Mouse (Mus musculus) ovary, adult 10 weeks (tissue): ENCODE results near the gene Plekhg3. TPM values are rescaled to one million over a fixed set of nuclear protein-coding genes. Genes with fewer than 3 reads are reported as not detected.

Experiments used
- polyA plus RNA-seq: library from polyadenylated mRNA; stranded (reverse); fragments of 350-450 nt; fragmentation: Illumina TruSeq; extraction: RNeasy Lipid Tissue Mini Kit (QIAGEN cat#74804); gene quantifications from one replicate; pipeline ENCODE4 v1.2.3, GENCODE M21; 2014

Gene Plekhg3
- polyA plus RNA-seq: 4.7 TPM

DNA sequence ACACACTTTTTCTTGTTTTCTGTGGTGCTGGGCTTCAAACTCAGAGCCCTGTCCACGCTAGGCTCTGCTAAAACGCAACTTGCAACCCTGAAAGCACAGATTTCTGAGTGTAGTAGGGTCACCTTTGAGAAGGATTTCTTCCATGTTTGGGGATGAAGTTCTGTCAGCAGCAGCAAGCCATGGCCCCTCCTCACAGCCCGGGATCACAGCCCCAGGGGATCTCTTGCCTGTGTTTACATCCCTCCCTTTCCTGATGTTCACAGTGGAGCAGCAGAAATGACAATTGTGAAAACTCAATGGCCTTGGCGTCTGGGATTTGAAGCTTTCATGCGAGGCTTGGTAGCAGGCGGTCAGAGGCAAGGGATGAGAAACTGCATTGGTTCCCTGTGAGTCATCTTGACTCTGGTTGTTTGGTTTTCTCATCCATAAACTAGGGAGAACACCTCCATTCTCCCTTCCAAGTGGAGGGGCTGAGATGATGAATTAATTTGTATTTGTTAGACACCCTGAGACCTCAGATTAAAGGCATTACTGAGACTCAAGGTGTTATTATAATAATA, at the start of gene Plekhg3:
TSS of gene Plekhg3 (plus strand) at position 312 of the 560 bp plus-strand sequence.

Other genes starting within 250 kb of the Plekhg3 start
- gene Akap5, start 206.0 kb upstream of the Plekhg3 start, polyA plus RNA-seq: 3.0 TPM
- gene Zbtb25, start 161.3 kb upstream of the Plekhg3 start, polyA plus RNA-seq: 44.6 TPM
- gene Zbtb1, start 160.6 kb upstream of the Plekhg3 start, polyA plus RNA-seq: 19.5 TPM
- 15.7 TPM for gene Hspa2, start 126.7 kb upstream of the Plekhg3 start, polyA plus RNA-seq
- 5.9 TPM for gene Ppp1r36, start 113.4 kb upstream of the Plekhg3 start, polyA plus RNA-seq
- 1.2 TPM for gene Sptb, start 179.7 kb downstream of the Plekhg3 start, polyA plus RNA-seq
- 55.7 TPM for gene Churc1, start 234.6 kb downstream of the Plekhg3 start, polyA plus RNA-seq
- 2.6 TPM for gene Fntb, start 234.7 kb downstream of the Plekhg3 start, polyA plus RNA-seq